Mouse (Mus musculus): Measurements from ENCODE around the gene Iqgap2. TPM values are rescaled to one million over a fixed set of nuclear protein-coding genes. Genes with fewer than 3 reads are reported as not detected.

The Iqgap2 gene
- total RNA-seq, 2 experiments from 2014 or later: 3.1 to 3.3 TPM

Other genes starting within 250 kb of the Iqgap2 start
- gene F2rl2, start 195.1 kb downstream of the Iqgap2 start, total RNA-seq (2021): under 1 TPM in 1 of 2 experiments, not detected in 1; 0.12 TPM
- 10 to 100 TPM; 13.1 to 14.8 TPM for gene Gm20075, start 189.5 kb upstream of the Iqgap2 start, total RNA-seq (2021)
- not detected for gene Gm17190, start 190.1 kb upstream of the Iqgap2 start, total RNA-seq (2021)
- under 1 TPM; 0.07 to 0.24 TPM for gene Sv2c, start 240.7 kb upstream of the Iqgap2 start, total RNA-seq (2021)